Mouse (Mus musculus) heart, postnatal 10 days (tissue): ENCODE measurements at regions not wholly inside any gene's neighbourhood (a gene's known extent, or its start where the extent isn't known, plus 50 kb on each side); places are given as distances from the start of the nearest gene placed in this dataset.
A peak's percentile ranks its signal among the peaks of the same experiment; 100 is the strongest.
"Not testable (repeated sequence)": the region's sequence is repeated elsewhere in the genome, so short reads cannot be mapped to it uniquely, and the experiment has no call there.

Source experiments
- DNase-seq, 2 experiments: peaks; one replicate each; pipeline ENCODE4 v3.0.0; 2021
- intact Hi-C: fragments of 180-260 bp; cut with DNase I; formaldehyde crosslinking; loops from one replicate; pipeline ENCODE4 v1.15.1; 2025

- intact Hi-C loops = no loop called here
- DNase-seq = no peak
These were observed 96.6 kb upstream of the Selenop start for GRCm38 (mm10) chr15:3171774-3172173.

GRCm38 (mm10) chr15:3174072-3174471 lies 94.3 kb upstream of the Selenop start:
- intact Hi-C loops = no loop called here
- no peak for DNase-seq

- peak; percentile 4 to 45 for DNase-seq
- intact Hi-C loops = no loop called here
These were observed 93.5 kb upstream of the Selenop start for GRCm38 (mm10) chr15:3174848-3175247.

- intact Hi-C loops = loop anchor here (5.0 to 10.0 kb wide), 2 partner anchors 383 to 705 kb away; partner anchors contain the start of gene Ghr
- DNase-seq = peak; percentile 46 to 76
These were observed 66.3 kb upstream of the Selenop start for GRCm38 (mm10) chr15:3201912-3202653.

- no peak for DNase-seq
- intact Hi-C loops = loop anchor here (10.0 kb wide), 1 partner anchor 379 kb away; the partner anchor contains the start of gene Ghr
These were observed 62.8 kb upstream of the Selenop start for GRCm38 (mm10) chr15:3205522-3205921.

- DNase-seq = not testable (repeated sequence)
- intact Hi-C loops = loop anchor here (10.0 kb wide), 1 partner anchor 379 kb away; the partner anchor contains the start of gene Ghr
These were observed 62.3 kb upstream of the Selenop start for GRCm38 (mm10) chr15:3206076-3206475.

- peak; percentile 67 to 82 for DNase-seq
- intact Hi-C loops = loop anchor here (2.0 to 5.0 kb wide), 2 partner anchors 59 to 144 kb away; no protein-coding TSS in a partner anchor
These were observed 54.6 kb upstream of the Selenop start for GRCm38 (mm10) chr15:3213721-3214120.

- no peak for DNase-seq
- intact Hi-C loops = loop anchor here (2.0 kb wide), 1 partner anchor 58 kb away; no protein-coding TSS in a partner anchor
These were observed 53.1 kb upstream of the Selenop start for GRCm38 (mm10) chr15:3215201-3215600.
